Mouse (Mus musculus) thymus, postnatal 0 days (tissue): ENCODE measurements around the gene Smad6. TPM values are rescaled to one million over a fixed set of nuclear protein-coding genes. Genes with fewer than 3 reads are reported as not detected.

Experiments used
- DNase-seq: peaks from one replicate; pipeline ENCODE4 v3.0.0-alpha.2; 2015; ENCODE audit warnings: low spot score
- polyA plus RNA-seq: library from polyadenylated mRNA; unstranded; fragments of >200 nt; fragmentation: Nextera tagmentation; extraction: Ambion mirVana; gene quantifications from 2 replicates; pipeline ENCODE4 v1.2.1, GENCODE M21; 2015

The Smad6 gene
- polyA plus RNA-seq, 1 experiment from 2014 or later, result 1.4 TPM

DNA sequence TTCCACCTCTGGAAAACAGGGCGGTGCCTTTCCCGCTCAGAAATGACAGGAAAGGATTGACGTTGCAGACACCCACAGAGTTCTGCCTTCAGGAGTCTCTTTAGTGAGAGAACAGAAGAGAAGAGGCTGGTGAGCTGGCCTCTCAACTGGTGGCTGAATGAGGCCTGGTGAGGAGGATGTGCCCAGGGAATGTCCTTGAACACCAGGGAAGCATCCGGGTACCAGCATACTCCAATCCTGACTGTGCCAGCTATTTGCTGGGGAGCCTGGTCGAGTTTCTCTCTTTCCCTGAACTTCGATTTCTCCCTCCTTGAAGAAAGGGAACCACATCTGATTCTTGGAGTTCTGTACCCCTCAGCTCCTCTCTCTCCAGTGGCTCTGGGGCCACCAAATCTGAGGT lies 105.4 kb downstream of the Smad6 start:
- DNase-seq, result no peak

DNA sequence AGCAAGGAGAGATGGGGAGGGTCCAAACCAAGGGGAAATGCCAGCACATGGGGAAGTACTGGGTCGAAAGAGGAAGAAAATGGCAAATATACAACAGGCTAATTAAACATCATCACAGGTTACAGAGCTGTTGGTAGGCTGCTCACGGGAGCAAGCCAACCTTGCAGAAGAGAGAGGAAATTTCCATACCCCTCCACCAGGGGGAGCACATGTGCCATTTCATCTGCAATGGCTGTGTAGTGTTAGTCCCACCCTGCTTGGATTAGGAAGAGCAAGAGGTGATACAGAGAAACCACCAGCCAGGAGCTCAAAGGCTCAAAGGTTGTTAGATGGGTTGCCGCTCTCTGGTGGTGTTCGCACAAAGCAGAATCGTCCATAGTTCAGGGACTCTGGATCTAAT lies 105.9 kb downstream of the Smad6 start:
- peak; percentile 60 for DNase-seq

DNA sequence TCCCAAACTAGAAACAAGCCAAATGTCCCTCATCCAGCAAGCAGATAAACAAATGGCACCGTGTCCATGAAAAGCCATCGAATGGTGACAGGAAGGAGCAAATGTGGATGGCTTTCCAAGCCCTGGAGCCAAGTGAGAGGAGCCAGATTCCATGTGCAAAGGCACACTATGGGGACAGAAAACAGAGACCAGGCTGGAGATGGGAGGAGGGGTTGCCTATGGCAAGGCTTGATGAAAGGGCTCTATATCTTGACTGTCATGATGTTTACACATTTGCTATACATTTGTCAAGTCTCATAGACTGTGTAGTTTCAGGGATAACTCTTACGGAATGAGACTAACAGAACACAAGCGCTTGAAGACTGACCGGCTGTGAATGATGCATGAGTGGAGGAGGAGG lies 106.9 kb downstream of the Smad6 start:
- DNase-seq, result no peak

DNA sequence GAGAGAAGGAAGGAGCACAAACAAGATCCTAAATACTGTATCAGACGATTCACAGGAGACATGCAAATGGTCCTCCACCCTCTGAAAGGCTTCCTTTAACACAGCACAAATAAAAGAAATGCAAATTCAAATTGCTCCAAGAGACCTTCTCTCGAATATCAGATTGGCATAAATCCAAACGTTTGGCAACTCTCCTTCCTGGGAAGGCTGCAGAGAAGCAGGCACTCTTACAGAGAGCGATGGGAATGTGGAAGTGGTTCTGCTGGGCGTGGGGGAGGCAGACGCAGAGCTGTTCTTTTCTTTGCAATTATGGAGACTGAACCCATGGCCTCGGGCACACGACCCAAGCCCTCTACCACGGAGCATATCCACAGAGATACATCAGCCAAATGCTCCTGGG lies 109.8 kb downstream of the Smad6 start:
- no peak for DNase-seq

DNA sequence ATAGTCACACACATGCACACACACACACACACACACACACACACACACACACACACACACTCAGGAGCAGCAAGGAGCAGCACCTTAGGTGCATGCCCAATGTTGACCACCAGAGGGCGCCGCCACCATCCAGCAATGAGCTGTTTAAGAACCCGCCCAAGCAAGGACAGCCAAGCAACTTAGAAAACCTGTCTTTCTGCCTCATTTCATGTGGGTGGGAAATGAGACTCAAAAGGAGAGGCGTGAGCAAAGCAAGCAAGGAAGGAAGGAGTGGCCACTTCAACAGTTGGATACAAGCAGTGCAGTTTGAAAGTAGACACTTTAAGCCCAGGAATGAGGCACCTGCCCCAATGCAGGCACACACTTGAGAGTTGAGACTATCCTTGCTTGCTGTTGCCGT lies 112.2 kb downstream of the Smad6 start:
- DNase-seq, result peak; percentile 73

DNA sequence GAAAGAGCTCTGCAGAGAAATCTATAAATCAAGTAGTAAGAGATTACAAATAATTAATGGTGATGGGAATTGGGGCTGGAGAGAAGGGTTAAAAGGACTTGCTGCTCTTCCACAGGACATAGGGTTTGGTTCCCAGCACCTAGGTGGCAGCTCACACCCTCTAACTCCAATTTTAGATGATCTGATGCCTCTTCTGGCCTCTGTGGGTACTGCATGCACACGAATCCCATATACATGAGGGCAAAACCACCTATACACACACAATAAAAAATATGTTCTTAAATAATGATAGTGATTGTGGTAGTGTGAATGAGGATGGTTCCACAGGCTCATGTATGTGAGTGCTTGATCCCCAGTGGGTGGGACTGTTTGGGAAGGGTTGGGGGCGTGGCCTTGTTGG lies 117.3 kb downstream of the Smad6 start:
- DNase-seq, result no peak

Other genes starting within 250 kb of the Smad6 start
- 0.23 TPM in 1 of 2 replicates, not detected in the other for gene Lctl, start 95.1 kb upstream of the Smad6 start, polyA plus RNA-seq
- gene Zwilch, start 151.0 kb upstream of the Smad6 start, polyA plus RNA-seq, result 9.4 and 11.3 TPM in 2 replicates
- gene Rpl4, start 151.3 kb upstream of the Smad6 start, polyA plus RNA-seq, result 1,382 and 1,420 TPM in 2 replicates
- 38.2 and 43.5 TPM in 2 replicates for gene Snapc5, start 157.2 kb upstream of the Smad6 start, polyA plus RNA-seq
- gene Uchl4, start 213.1 kb upstream of the Smad6 start, polyA plus RNA-seq, result 1.9 TPM in 2 replicates
- gene Map2k1, start 231.6 kb upstream of the Smad6 start, polyA plus RNA-seq, result 67.5 and 68.1 TPM in 2 replicates